18 mouse cellular contexts compared by ENCODE assay signal in the genomic region with DNA sequence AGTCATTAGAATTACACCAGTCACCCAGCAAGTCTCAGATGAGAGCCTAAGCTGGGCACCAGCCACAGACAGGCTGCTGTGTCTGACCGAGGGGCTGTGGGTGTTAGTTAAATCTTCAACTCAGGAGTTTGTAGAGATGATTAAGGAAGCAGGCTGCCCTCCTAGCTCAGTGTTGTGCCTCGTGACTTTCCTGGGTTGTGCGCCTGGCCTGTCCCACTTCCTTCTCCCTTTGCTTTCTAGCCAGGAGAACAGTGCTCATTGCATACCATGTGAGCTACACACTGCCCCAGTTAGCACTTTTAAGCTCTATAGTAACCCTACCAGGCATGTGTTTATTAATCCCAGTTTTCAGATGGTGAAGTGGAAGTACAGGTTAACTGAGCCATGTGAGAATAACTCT. TPM values are rescaled to one million over a fixed set of nuclear protein-coding genes. Genes with fewer than 3 reads are reported as not detected.
"Had no signal": no experiment of that assay in that cellular context is flagged by ENCODE, and none has a peak within 500 bp of the region (broad histone marks: within the 10 kb centered on the region; RNA-seq: fewer than 3 reads in every experiment).

No protein-coding gene starts in this region.

- H3K27ac ChIP-seq: limb, embryonic 13.5 days; liver, embryonic 15.5 days; lung, embryonic 15.5 days; midbrain, embryonic 13.5 days; stomach, embryonic 15.5 days had no signal

- H3K36me3 ChIP-seq: limb, embryonic 13.5 days; liver, embryonic 15.5 days; lung, embryonic 15.5 days; midbrain, embryonic 13.5 days; stomach, embryonic 15.5 days had no signal

- DNase-seq: kidney, adult 8-10 months; kidney, postnatal 36 days; left cerebral cortex, postnatal 4 days; right cerebral cortex, postnatal 14 days; thymus, postnatal 4 days had no signal

- H3K9ac ChIP-seq: limb, embryonic 13.5 days; liver, embryonic 15.5 days; lung, embryonic 15.5 days; midbrain, embryonic 13.5 days; stomach, embryonic 15.5 days had no signal

- H3K9me3 ChIP-seq: limb, embryonic 13.5 days; liver, embryonic 15.5 days; lung, embryonic 15.5 days; midbrain, embryonic 13.5 days; stomach, embryonic 15.5 days had no signal

- H3K27me3 ChIP-seq: limb, embryonic 13.5 days; liver, embryonic 15.5 days; lung, embryonic 15.5 days; midbrain, embryonic 13.5 days; stomach, embryonic 15.5 days had no signal

- H3K4me2 ChIP-seq: limb, embryonic 13.5 days; liver, embryonic 15.5 days; lung, embryonic 15.5 days; midbrain, embryonic 13.5 days; stomach, embryonic 15.5 days had no signal

- H3K4me3 ChIP-seq: limb, embryonic 13.5 days; liver, embryonic 15.5 days; lung, embryonic 15.5 days; midbrain, embryonic 13.5 days; stomach, embryonic 15.5 days had no signal

- ATAC-seq: intestine, postnatal 0 days; midbrain, embryonic 13.5 days had no signal

- H3K4me1 ChIP-seq: limb, embryonic 13.5 days; liver, embryonic 15.5 days; midbrain, embryonic 13.5 days; stomach, embryonic 15.5 days had no signal

RNA-seq across cellular contexts. Expression of a gene that starts 4.3 kb away (rescaled TPM):
- total RNA-seq: layer of hippocampus, adult 18-20 months; layer of hippocampus, postnatal 14 days; left cerebral cortex, adult 18-20 months; left cerebral cortex, postnatal 10 days; left cerebral cortex, postnatal 4 days; megakaryocyte-erythroid progenitor cell, adult 5-6 weeks; midbrain, postnatal 0 days had no signal
- polyA plus RNA-seq: intestine, postnatal 0 days; spleen, adult 2 months had no signal
